Mouse (Mus musculus): ENCODE measurements around the gene Whamm.

Whamm gene

GRCm38 (mm10) chr7:81564766-81565165 lies 6.3 kb upstream of the Whamm start:
- DNase-seq: no peak

- no peak for DNase-seq
Measured at GRCm38 (mm10) chr7:81565381-81566055, 5.5 kb upstream of the Whamm start.

GRCm38 (mm10) chr7:81566332-81566731 lies 4.7 kb upstream of the Whamm start:
- no peak for DNase-seq

- DNase-seq: no peak
Measured at GRCm38 (mm10) chr7:81566892-81567291, 4.2 kb upstream of the Whamm start, which contains the start of gene Fsd2. Gene Fsd2, minus strand, starts transcription at chr7:81566944.

GRCm38 (mm10) chr7:81567396-81567795 lies 3.7 kb upstream of the Whamm start:
- no peak for DNase-seq

GRCm38 (mm10) chr7:81569851-81570250 lies 1.2 kb upstream of the Whamm start:
- no peak for DNase-seq

- no peak for DNase-seq
Measured at GRCm38 (mm10) chr7:81570271-81570670, 795 bp upstream of the Whamm start.

GRCm38 (mm10) chr7:81570752-81571107 lies 336 bp upstream of the Whamm start:
- DNase-seq: no peak

- no peak for DNase-seq
Measured at GRCm38 (mm10) chr7:81571941-81572441, 925 bp downstream of the Whamm start.

- no peak for DNase-seq
Measured at GRCm38 (mm10) chr7:81572610-81573268, 1.7 kb downstream of the Whamm start.

GRCm38 (mm10) chr7:81573397-81573796 lies 2.3 kb downstream of the Whamm start:
- DNase-seq: no peak

GRCm38 (mm10) chr7:81573821-81574220 lies 2.8 kb downstream of the Whamm start:
- no peak for DNase-seq

GRCm38 (mm10) chr7:81575606-81576005 lies 4.5 kb downstream of the Whamm start:
- no peak for DNase-seq

- no peak for DNase-seq
Measured at GRCm38 (mm10) chr7:81577872-81578271, 6.8 kb downstream of the Whamm start.

GRCm38 (mm10) chr7:81578413-81578812 lies 7.3 kb downstream of the Whamm start:
- DNase-seq: no peak

- no peak for DNase-seq
Measured at GRCm38 (mm10) chr7:81579312-81579711, 8.2 kb downstream of the Whamm start.

- no peak for DNase-seq
Measured at GRCm38 (mm10) chr7:81583512-81583911, 12.4 kb downstream of the Whamm start.

GRCm38 (mm10) chr7:81585326-81585725 lies 14.3 kb downstream of the Whamm start:
- DNase-seq: no peak

GRCm38 (mm10) chr7:81587238-81587637 lies 16.2 kb downstream of the Whamm start:
- DNase-seq: no peak

- DNase-seq: no peak
Measured at GRCm38 (mm10) chr7:81592686-81593085, 21.6 kb downstream of the Whamm start.

GRCm38 (mm10) chr7:81593387-81593786 lies 22.3 kb downstream of the Whamm start:
- no peak for DNase-seq

GRCm38 (mm10) chr7:81595056-81595455 lies 24.0 kb downstream of the Whamm start:
- no peak for DNase-seq

- DNase-seq: no peak
Measured at GRCm38 (mm10) chr7:81596086-81596485, 25.0 kb downstream of the Whamm start.

GRCm38 (mm10) chr7:81597660-81598059 lies 26.6 kb downstream of the Whamm start:
- no peak for DNase-seq

Data from thymus, postnatal 25 days (tissue).